Mouse (Mus musculus) liver, embryonic 13.5 days (tissue): ENCODE data around the gene Cuedc2. TPM values are rescaled to one million over a fixed set of nuclear protein-coding genes. Genes with fewer than 3 reads are reported as not detected.

Experiments used
- ATAC-seq: fragments of 200-750 bp; cut with Nextera tagmentation; 2 replicates; pipeline ENCODE4 v1.8.0; 2017; ENCODE audit warnings: low read depth, mild to moderate bottlenecking, moderate number of reproducible peaks, moderate library complexity
- DNase-seq: peaks from one replicate; pipeline ENCODE4 v3.0.0; 2022
- H3K27ac ChIP-seq: fragments of 300-500 bp; sonication (generic); 2 replicates; pipeline ENCODE4 v1.5.1; 2015; ENCODE audit warnings: moderate library complexity, mild to moderate bottlenecking, inconsistent platforms
- H3K27me3 ChIP-seq: fragments of 300-500 bp; sonication (generic); 2 replicates; pipeline ENCODE4 v1.6.1; 2015; ENCODE audit warnings: mild to moderate bottlenecking, inconsistent platforms
- H3K36me3 ChIP-seq: fragments of 300-500 bp; sonication (generic); 2 replicates; pipeline ENCODE4 v1.6.1; 2015; ENCODE audit warnings: mild to moderate bottlenecking, inconsistent platforms
- H3K4me1 ChIP-seq: fragments of 300-500 bp; sonication (generic); replicated peaks from 2 replicates; pipeline ENCODE4 v1.6.1; 2015; ENCODE audit warnings: inconsistent platforms
- H3K4me2 ChIP-seq: fragments of 300-500 bp; sonication (generic); 2 replicates; pipeline ENCODE4 v1.6.1; 2015; ENCODE audit warnings: inconsistent platforms, mild to moderate bottlenecking, moderate library complexity
- H3K4me3 ChIP-seq: fragments of 300-500 bp; sonication (generic); replicated peaks from 2 replicates; pipeline ENCODE4 v1.5.1; 2015; ENCODE audit warnings: mild to moderate bottlenecking, inconsistent platforms
- H3K9ac ChIP-seq: fragments of 300-500 bp; sonication (generic); 2 replicates; pipeline ENCODE4 v1.6.1; 2015; ENCODE audit warnings: mild to moderate bottlenecking, inconsistent platforms
- H3K9me3 ChIP-seq: fragments of 300-500 bp; sonication (generic); replicated peaks from 2 replicates; pipeline ENCODE4 v1.6.1; 2016; ENCODE audit warnings: inconsistent platforms
- WGBS: fragments of 180-500 bp; shearing (Covaris S2); methylation state at CpG from one replicate; pipeline ENCODE4 v1.1.7; 2015; ENCODE audit not compliant: insufficient replicate concordance; 5-methylcytosine and 5-hydroxymethylcytosine counted together
- microRNA counts: library from miRNA; unstranded; fragments of <30 nt; microRNA quantifications from one replicate; lab custom pipeline; 2016
- microRNA-seq: library from miRNA; unstranded; fragments of <30 nt; microRNA quantifications from one replicate; pipeline ENCODE4, GENCODE M21; 2016
- polyA plus RNA-seq: library from polyadenylated mRNA; unstranded; fragments of >200 nt; fragmentation: Nextera tagmentation; extraction: Ambion mirVana; gene quantifications from 2 replicates; pipeline ENCODE4 v1.2.1, GENCODE M21; 2015

The Cuedc2 gene
- polyA plus RNA-seq, 1 experiment from 2014 or later: 85.6 TPM

GRCm38 (mm10) chr19:46282081-46282849 lies 56.2 kb downstream of the Cuedc2 start:
- DNase-seq (no peak), ATAC-seq (no peak)
- H3K4me2 ChIP-seq: no peak overlapping the region
- no peaks in the 10 kb centered on the region for H3K9me3 ChIP-seq
- H3K27ac ChIP-seq: no peak overlapping the region
- no peaks in the 10 kb centered on the region for H3K27me3 ChIP-seq
- no peak overlapping the region for H3K9ac ChIP-seq
- no peak overlapping the region for H3K4me3 ChIP-seq
- H3K36me3 ChIP-seq: peaks cover 77% of the 10 kb centered on the region
- H3K4me1 ChIP-seq: no peaks in the 10 kb centered on the region
- WGBS: 85% methylated on average over 11 of the region's 11 CpGs

MicroRNA genes within 50 kb of the gene (microRNA counts, 519-probe panel; counts per million panel counts)
- 3,759 counts per million, percentile 28 among the panel's probes with 10 or more counts for microRNA mmu-miR-146b (lab: Ali Mortazavi, UCI)

Small RNAs within 50 kb of the gene (microRNA-seq; reads per million reads assigned to microRNA genes)
- gene Mir146b: 0.88 reads per million

Other genes with a start within 250 kb of the Cuedc2 start
- gene Elovl3, start 206.8 kb downstream of the Cuedc2 start, polyA plus RNA-seq: 0.07 TPM in 1 of 2 replicates, not detected in the other
- gene Pitx3, start 190.4 kb downstream of the Cuedc2 start, polyA plus RNA-seq: 0.17 and 0.25 TPM in 2 replicates
- gene Gbf1, start 186.2 kb downstream of the Cuedc2 start, polyA plus RNA-seq: 18.1 and 20.1 TPM in 2 replicates
- gene Nfkb2, start 34.4 kb downstream of the Cuedc2 start, polyA plus RNA-seq: 3.9 and 4.3 TPM in 2 replicates
- gene Psd, start 11.5 kb downstream of the Cuedc2 start, polyA plus RNA-seq: 5.8 and 7.1 TPM in 2 replicates
- 11.2 and 12.1 TPM in 2 replicates for gene Fbxl15, start 10.5 kb downstream of the Cuedc2 start, polyA plus RNA-seq
- 10.6 and 12.3 TPM in 2 replicates for gene Mfsd13a, start 2.4 kb upstream of the Cuedc2 start, polyA plus RNA-seq
- 0.44 and 0.59 TPM in 2 replicates for gene 2310034G01Rik, start 11.6 kb upstream of the Cuedc2 start, polyA plus RNA-seq
- gene Actr1a, start 57.0 kb upstream of the Cuedc2 start, polyA plus RNA-seq: 56.1 and 61.2 TPM in 2 replicates
- 6.3 and 8.2 TPM in 2 replicates for gene Sufu, start 58.2 kb upstream of the Cuedc2 start, polyA plus RNA-seq
- 9.1 and 9.2 TPM in 2 replicates for gene Trim8, start 163.0 kb upstream of the Cuedc2 start, polyA plus RNA-seq
- 29.8 and 32.1 TPM in 2 replicates for gene Arl3, start 234.5 kb upstream of the Cuedc2 start, polyA plus RNA-seq
- gene Sfxn2, start 234.7 kb upstream of the Cuedc2 start, polyA plus RNA-seq: 18.3 and 19.8 TPM in 2 replicates